Mouse (Mus musculus): ENCODE measurements around the gene Elmo3.

Elmo3 gene

DNA sequence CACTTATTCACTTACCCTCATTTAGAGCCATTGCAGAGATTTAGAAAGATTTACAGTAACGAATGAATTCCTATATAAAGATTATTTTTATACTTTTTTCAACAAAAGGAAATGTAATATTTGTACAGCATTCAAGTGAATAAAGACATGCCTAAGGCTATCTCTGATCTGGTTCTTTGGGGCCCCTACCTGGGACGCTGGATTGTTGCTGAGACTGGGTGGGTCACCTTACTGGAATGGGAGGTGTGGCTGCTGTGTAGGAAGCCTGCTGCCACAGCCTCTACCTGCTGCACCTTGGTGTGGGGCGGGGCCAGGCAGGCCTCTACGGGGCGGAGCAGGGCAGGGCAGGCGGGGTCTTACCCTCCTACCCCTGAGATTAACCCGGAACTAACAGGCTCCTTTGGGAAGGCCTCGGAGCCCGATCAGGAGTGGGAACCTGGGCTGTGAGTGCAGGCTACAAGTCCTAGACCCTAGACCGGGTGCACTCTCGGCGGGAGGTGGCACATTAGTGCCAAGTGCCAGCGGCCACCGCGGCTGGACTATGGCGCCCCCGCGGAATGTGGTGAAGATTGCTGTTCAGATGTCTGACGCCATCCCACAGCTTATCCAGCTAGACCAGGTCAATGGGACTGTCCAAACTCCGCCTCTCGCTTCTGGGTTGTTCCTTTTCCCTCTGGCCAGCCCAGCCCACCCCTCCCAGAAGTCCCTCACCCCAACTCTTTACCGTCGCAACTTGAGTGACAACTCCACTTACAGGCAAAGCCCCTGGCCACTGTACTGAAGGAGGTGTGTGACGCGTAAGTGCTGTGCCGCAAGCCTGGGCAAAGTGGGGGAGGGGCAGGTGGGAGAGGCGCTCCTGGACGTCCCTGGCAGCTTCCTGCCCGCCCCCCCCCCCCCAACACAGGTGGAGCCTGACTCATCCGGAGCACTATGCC, at the start of gene Elmo3:
Gene Elmo3, plus strand, starts transcription at position 391 of the 935 bp plus-strand sequence.
- DNase-seq (ENCODE audit: low read depth, low spot score) = peak; percentile 28
- Histone ChIP-seq H3K27me3 (ENCODE audit: control insufficient read depth, insufficient read depth, low read length, poor library complexity, severe bottlenecking) (no peaks in the 10 kb centered on the region; the same call in 1 of the 2 replicates), H3K36me3 (ENCODE audit: control insufficient read depth, insufficient read depth, low read length, poor library complexity, severe bottlenecking) (peaks cover 15% of the 10 kb centered on the region)

DNA sequence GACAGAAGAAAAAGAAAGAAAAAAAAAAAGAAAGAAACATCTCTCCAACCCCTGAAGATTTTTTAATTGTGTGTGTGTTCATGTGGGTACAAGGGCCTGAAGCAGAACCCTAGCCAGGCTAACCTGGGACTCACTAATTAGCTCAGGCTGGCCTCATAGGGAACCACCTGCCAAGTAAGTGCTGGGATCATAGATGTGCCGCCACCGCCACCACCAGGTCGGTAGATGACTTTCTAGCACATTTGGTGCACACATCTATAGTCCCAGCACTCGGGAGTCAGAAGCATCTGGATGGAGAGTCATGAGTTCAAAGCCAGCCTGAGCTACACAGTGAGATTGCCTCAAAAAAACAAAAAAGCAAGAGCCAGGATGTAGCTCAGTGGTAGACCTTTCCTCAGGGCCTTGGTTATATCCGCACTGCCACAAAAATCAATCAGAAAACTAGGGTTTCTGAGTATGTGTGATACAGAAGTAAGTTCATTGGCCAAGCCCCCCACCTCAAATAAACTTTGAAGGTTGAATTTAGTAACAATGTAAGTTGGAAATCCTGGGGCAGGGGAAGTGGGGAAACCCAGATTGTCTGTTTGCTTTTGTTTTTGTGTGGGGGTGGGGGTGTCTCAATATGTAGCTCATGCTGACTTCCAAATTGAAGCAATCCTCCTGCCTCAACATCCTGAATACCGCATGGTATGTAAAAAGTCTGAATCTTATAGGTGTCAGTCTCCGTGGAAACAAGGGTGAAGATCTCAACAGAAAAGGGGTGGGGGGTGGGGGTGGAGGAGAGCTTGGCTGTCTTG, 47.9 kb upstream of the Elmo3 start:
- DNase-seq (ENCODE audit: low read depth, low spot score) = no peak
- Histone ChIP-seq H3K27me3 (ENCODE audit: control insufficient read depth, insufficient read depth, low read length, poor library complexity, severe bottlenecking) (no peaks in the 10 kb centered on the region), H3K36me3 (ENCODE audit: control insufficient read depth, insufficient read depth, low read length, poor library complexity, severe bottlenecking) (no peaks in the 10 kb centered on the region)

DNA sequence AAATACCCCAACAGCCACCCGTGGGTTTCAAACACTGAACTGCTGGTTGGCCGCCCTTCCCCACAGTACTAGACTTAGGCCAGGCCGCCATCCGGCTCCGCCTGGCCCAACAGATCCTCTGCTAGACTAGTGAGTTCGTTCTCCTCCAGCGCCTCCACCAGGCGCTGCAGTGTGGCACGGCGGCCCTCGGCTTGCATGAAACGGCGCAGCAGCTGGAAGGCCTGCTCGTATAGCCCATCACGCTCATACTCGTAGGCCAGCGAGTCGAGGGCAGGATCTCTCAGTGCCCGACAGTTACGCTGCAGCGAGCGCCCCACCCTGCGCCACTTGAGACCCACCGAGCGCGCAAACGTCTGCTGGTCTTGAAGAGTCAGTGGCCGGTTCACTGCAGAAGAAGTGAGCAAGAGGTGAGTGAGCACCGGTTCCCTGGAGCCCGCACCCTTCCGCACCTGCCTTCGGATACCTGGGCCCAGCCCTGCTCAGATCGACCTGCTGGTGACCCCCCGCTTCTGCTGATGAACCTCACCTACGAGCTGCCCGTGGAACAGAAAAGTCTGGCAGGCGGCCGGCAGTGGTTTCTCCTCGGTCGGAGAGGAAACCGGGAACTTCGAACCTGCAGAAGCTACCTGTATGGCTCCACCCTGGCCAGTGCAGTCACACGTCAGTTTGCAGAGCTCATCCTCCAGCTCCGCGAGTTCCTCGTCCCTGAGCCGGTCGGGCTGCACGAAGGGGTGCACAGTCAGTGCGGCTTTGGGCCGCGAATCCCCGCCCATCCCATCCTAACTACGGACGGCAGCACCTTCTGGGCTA, 46.3 kb upstream of the Elmo3 start:
- no peaks in the 10 kb centered on the region for H3K27me3 ChIP-seq (ENCODE audit: control insufficient read depth, insufficient read depth, low read length, poor library complexity, severe bottlenecking)
- no peak for DNase-seq (ENCODE audit: low read depth, low spot score)
- no peaks in the 10 kb centered on the region for H3K36me3 ChIP-seq (ENCODE audit: control insufficient read depth, insufficient read depth, low read length, poor library complexity, severe bottlenecking)

DNA sequence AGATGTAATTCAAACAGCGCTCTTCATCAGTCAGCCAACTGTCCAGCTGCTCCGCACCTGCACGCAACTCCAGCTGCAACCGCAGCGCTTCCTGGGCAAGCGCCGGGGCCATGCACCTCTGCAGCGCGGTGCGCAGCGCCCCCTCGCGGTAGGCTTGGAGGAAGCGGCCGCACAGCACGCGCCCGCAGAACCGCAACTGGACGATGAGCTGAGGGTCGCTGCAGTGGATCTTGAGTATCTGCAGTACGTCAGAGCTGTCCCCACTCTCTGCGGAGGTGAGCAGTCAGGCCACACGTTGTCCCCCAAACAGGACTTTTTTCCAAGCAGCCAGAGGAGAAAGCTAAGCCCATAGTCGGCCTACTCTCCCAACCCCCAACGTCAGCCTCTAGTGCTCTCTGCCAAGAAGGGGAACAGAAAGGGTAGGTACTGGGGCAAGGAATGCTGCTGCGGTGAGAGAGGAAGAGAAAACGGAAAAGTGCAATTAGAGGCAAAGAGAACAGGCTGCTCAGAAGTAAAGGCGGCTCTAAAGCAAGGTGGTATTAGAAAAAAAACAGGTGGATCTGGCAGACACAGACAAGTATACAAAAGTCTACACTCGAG, 45.6 kb upstream of the Elmo3 start:
- peak; percentile 84 for DNase-seq (ENCODE audit: low read depth, low spot score)
- Histone ChIP-seq H3K27me3 (ENCODE audit: control insufficient read depth, insufficient read depth, low read length, poor library complexity, severe bottlenecking) (no peaks in the 10 kb centered on the region), H3K36me3 (ENCODE audit: control insufficient read depth, insufficient read depth, low read length, poor library complexity, severe bottlenecking) (no peaks in the 10 kb centered on the region)

DNA sequence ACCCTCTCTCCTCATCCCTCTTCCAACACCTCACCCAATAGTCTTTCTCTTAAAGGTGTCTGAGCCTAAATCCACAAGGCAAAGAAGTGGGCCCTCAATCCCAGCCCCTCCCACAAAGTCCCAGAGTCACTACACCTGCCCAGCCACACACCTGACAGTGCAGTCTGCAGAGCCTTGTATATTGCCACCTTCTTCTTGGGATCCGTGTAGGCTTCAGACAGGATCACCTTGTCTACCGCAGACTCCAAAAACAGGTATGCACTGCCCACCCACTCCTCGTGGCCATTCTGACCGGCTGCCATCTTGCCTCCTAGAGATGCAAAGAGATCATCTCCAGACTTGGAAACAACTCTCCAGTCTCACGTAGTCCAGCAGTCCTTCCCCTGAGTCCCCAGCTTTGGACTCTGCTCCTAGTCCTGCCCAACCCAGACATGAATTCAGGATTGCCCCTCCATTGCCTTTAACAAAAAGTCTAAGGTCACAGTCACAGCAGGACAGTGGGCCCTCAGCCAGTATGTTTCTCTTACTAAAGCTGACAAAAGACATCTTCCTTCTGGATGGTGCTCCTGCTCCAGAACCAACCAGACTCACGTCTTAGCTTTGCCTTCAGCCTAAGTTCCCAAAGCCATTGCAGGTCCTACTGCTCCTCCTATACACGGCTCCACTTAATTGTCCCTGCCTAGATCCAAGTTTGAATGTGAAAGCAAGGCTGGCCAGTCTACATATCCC, 44.9 kb upstream of the Elmo3 start:
- DNase-seq (ENCODE audit: low read depth, low spot score) = no peak
- no peaks in the 10 kb centered on the region for H3K36me3 ChIP-seq (ENCODE audit: control insufficient read depth, insufficient read depth, low read length, poor library complexity, severe bottlenecking)
- no peaks in the 10 kb centered on the region for H3K27me3 ChIP-seq (ENCODE audit: control insufficient read depth, insufficient read depth, low read length, poor library complexity, severe bottlenecking)

DNA sequence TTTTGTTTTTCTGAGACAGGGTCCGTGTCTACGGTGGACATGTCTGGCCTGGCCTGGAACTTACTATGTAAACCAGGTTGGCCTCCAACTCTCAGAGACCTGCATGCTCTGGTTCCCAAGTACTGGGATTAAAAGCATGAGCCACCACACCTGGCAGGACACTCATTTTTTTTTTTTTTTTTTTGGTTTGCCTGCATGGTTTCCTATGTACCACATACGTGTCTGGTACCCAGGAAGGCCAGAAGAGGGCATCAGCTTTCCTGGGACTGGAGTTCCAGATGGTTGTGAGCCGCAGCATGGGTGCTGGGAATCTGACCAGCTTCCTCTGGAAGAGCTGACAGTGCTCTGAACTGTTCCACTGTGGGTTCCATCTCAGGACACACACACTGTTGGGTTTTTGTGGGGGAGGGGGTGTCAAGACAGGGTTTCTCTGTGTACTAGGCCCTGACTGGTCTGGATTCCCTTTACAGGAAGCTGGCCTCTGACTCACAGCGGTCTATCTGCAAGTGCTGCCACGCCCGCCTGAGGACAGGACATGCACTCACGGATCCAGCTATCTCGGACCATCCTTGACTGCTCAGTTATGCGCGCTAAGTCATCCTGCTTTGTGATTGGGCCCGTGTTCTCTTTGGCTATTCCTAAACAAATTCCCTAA, 43.9 kb upstream of the Elmo3 start:
- no peaks in the 10 kb centered on the region for H3K27me3 ChIP-seq (ENCODE audit: control insufficient read depth, insufficient read depth, low read length, poor library complexity, severe bottlenecking)
- no peaks in the 10 kb centered on the region for H3K36me3 ChIP-seq (ENCODE audit: control insufficient read depth, insufficient read depth, low read length, poor library complexity, severe bottlenecking)
- DNase-seq (ENCODE audit: low read depth, low spot score) = no peak

DNA sequence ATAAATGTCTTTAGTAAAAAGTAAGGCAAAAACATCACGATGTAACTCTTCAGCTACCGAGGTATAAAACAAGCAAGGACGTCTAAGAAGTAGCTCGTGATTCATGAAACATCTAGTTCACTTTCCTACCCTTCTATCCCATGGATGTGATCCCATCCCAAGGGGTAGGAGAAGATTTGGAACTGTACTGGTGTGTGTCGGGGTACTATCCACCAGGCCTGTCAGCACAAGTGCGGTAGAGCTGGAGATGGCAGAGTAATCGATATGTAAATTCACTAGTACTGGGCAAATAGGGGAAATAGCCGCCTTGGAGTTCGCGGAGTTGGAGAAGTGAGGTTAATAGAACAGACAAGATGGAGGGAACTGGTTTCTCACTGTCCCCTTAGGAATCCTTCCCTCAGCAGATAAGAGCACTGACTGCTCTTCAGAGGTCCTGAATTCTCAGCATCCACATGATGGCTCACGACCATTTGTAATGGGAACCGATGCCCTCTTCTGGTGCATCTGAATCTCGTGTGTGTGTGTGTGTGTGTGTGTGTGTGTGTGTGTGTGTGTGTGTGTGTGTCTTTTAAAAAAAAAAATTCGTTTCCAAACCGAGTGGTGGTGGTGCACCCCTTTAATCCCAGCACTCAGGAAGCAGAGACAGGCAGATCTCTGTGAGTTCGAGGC, 42.0 kb upstream of the Elmo3 start:
- DNase-seq (ENCODE audit: low read depth, low spot score) = no peak
- Histone ChIP-seq H3K36me3 (ENCODE audit: control insufficient read depth, insufficient read depth, low read length, poor library complexity, severe bottlenecking) (no peaks in the 10 kb centered on the region), H3K27me3 (ENCODE audit: control insufficient read depth, insufficient read depth, low read length, poor library complexity, severe bottlenecking) (no peaks in the 10 kb centered on the region)

DNA sequence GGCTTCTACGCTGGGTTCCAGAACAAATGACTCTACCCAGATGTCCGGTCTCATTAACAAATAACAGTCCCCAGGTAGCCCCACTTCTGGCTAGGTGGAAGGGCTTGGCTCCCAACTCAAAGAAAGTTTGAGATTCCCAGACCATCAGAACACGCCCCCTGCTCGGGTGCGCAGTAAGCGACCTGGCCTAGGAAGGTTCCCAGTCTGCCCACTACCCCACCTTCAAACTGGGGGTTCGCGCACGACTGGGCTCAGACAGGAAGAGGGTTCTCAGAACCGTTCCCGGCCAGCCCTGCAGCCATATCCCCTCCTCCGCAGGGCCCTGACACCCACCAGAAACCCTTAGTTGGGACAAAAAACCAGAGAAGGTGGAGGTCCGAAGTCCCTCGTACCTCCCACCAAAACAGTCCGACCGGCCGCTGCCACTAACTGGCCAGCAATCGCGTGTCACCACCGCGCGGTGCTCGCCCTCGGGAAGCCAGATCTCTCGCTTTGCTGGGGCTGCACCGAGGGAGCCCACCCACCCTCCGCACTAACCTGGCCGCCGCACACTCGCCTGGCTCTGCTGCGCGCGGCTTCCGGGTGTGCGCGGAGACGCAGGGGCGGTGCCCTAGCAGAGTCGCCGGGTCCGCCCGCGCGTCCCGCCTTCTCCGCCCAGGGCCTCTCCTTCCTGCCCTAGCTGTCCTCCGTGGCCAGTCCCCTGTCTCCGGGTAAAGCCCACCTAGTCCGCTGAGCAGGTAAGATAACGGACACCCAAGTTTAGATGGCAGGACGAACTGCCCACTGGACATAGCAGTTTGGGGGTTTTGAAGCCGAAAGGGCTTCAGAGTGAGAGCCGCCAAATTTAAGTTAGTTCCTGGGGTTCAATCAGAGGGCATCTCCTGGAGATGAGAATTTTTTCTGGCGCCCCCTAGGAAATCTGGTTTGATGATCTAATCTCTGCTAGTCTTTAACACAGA, 41.1 kb upstream of the Elmo3 start, which contains the start of the genes Tradd and Fbxl8:
Gene Tradd, minus strand, starts transcription at position 586 of the 959 bp plus-strand sequence.
Gene Fbxl8, plus strand, starts transcription at position 625 of the 959 bp plus-strand sequence.
- Histone ChIP-seq H3K36me3 (ENCODE audit: control insufficient read depth, insufficient read depth, low read length, poor library complexity, severe bottlenecking) (no peaks in the 10 kb centered on the region), H3K27me3 (ENCODE audit: control insufficient read depth, insufficient read depth, low read length, poor library complexity, severe bottlenecking) (no peaks in the 10 kb centered on the region)
- peak; percentile 70 for DNase-seq (ENCODE audit: low read depth, low spot score)

DNA sequence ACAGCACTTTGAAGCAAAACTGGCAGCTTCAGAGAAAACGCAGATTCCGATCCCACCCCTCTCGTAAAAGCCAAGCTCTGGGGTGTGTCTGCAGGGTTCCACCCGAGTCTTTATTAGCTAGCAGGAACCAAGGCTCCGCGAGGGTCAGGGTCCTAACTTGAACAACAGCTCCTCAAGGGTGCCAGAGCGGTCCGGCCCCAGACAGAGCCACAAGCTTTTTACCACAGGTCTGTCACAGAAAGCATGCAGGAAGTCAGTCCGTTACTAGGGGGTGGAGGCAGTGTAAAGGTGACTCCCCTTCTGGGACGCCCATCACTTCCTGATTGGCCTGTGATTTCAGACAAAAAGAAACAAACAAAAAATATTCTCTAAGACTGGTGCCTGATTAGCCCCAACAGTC, 40.3 kb upstream of the Elmo3 start:
- Histone ChIP-seq H3K27me3 (ENCODE audit: control insufficient read depth, insufficient read depth, low read length, poor library complexity, severe bottlenecking) (no peaks in the 10 kb centered on the region), H3K36me3 (ENCODE audit: control insufficient read depth, insufficient read depth, low read length, poor library complexity, severe bottlenecking) (no peaks in the 10 kb centered on the region)
- DNase-seq (ENCODE audit: low read depth, low spot score) = peak; percentile 76

DNA sequence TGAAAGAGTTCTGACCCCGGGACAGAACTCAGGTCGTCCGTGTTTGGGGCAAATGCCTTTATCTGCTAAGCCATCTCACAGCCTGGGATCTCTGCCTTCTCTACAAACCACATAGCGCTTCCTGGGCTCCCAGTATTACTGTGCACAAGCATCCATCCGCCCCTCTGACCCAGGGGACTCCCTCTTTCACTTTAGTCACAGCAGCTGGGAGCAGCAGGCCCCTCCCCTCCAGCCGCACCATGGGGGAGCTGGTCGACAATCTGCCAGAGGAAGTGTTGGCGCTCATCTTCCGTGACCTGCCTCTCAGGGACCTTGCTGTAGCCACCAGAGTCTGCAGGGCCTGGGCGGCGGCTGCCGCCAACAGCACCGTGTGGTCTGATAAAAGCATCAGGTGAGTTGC, 38.6 kb upstream of the Elmo3 start:
- no peaks in the 10 kb centered on the region for H3K36me3 ChIP-seq (ENCODE audit: control insufficient read depth, insufficient read depth, low read length, poor library complexity, severe bottlenecking)
- H3K27me3 ChIP-seq (ENCODE audit: control insufficient read depth, insufficient read depth, low read length, poor library complexity, severe bottlenecking) = no peaks in the 10 kb centered on the region
- peak; percentile 78 for DNase-seq (ENCODE audit: low read depth, low spot score)

DNA sequence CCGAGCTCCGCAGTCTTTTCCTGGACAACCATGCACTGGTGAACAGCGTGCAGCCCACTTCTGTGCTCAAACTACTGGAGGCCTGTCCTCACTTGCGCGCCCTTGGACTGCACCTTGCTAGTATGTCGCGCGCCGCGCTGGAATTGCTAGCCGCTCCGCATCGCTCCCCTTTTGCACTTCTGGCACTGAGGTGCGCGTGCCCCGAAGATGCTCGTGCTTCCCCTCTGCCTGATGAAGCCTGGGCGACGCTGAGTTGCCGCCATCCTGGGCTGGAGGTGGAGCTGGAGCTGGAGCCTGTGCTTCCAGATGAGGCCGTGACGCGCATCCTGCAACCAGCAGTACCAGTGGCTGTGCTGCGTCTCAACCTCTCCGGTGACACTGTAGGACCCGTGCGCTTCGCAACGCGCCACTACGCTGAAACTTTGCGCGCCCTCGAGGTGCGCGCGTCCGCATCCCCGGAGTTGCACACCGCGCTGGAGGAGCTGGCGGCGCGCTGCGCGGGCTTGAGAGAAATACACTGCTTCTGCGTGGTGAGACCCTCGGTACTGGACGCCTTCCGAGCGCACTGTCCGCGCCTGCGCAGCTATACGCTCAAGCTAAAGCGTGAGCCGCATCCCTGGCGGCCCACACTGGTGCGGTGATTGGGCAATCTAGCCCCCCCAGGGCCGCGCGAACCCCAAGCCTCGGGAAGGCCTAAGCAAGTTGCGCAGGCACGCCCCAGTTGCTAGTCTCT, 36.9 kb upstream of the Elmo3 start:
- Histone ChIP-seq H3K36me3 (ENCODE audit: control insufficient read depth, insufficient read depth, low read length, poor library complexity, severe bottlenecking) (no peaks in the 10 kb centered on the region), H3K27me3 (ENCODE audit: control insufficient read depth, insufficient read depth, low read length, poor library complexity, severe bottlenecking) (no peaks in the 10 kb centered on the region)
- no peak for DNase-seq (ENCODE audit: low read depth, low spot score)
